Mouse (Mus musculus): ENCODE measurements around the gene 9330182L06Rik. TPM values are rescaled to one million over a fixed set of nuclear protein-coding genes. Genes with fewer than 3 reads are reported as not detected.

The 9330182L06Rik gene
- polyA plus RNA-seq (2014; fragmentation: Illumina TruSeq; extraction: RNeasy Lipid Tissue Mini Kit (QIAGEN cat#74804); ENCODE audit: low read depth, low replicate concordance): 0.24 TPM

DNA sequence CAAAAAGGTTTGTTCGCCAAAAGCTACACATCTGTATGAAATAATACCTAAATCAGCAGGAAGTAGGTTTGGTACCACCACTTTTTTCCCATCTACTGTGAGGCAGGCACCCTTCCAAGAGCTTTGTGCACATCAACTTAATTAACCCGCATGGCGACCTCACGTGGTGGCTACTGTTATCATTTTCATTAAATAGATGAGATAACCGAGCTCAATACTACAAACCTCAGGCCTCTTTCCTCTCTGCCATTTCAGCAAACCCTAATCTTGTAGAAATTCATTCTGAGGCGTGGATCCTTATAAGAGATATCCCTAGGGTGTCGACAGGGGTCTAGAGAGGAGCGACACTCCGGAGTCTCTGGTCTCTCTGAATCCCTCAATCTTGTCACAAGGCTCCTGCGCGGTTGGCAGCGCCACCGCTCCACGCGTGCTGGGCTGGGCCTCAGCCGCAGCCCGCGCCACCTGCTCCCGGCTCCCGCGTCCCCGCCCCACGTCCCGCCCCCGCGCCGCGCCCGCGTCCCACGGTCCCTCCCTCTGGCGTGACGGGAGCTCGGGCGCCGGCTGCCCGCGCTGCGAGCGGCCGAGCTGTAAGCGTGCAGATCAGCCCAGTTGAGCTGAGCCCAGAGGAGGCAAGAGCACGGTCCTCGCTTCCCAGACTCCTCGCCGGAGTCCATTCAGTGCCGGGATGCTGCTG, at the start of gene 9330182L06Rik:
Gene 9330182L06Rik, plus strand, starts transcription at position 533 of the 694 bp plus-strand sequence.

Other genes starting within 250 kb of the 9330182L06Rik start
- gene Tmem243, start 165.4 kb upstream of the 9330182L06Rik start, polyA plus RNA-seq (2014; fragmentation: Illumina TruSeq; extraction: RNeasy Lipid Tissue Mini Kit (QIAGEN cat#74804); ENCODE audit: low read depth, low replicate concordance): 12.3 TPM
- gene Dmtf1, start 104.3 kb upstream of the 9330182L06Rik start, polyA plus RNA-seq (2014; fragmentation: Illumina TruSeq; extraction: RNeasy Lipid Tissue Mini Kit (QIAGEN cat#74804); ENCODE audit: low read depth, low replicate concordance): 19.5 TPM